Mouse (Mus musculus): ENCODE results near the gene Nkapd1. TPM values are rescaled to one million over a fixed set of nuclear protein-coding genes. Genes with fewer than 3 reads are reported as not detected.
"Not testable (repeated sequence)": the region's sequence is repeated elsewhere in the genome, so short reads cannot be mapped to it uniquely, and the experiment has no call there.

Nkapd1 gene
- polyA plus RNA-seq, 1 experiment from 2014 or later: 27.0 TPM

- no peak overlapping the region for H3K27ac ChIP-seq
- no peak for ATAC-seq (ENCODE audit: low FRiP score)
- H3K9me3 ChIP-seq: no peaks in the 10 kb centered on the region
- peaks cover 36% of the 10 kb centered on the region for H3K36me3 ChIP-seq (replicated peaks)
- H3K9ac ChIP-seq: no peak overlapping the region
- H3K4me1 ChIP-seq: no peaks in the 10 kb centered on the region
- H3K4me2 ChIP-seq: no peak overlapping the region
- no peaks in the 10 kb centered on the region for H3K27me3 ChIP-seq
- no peak overlapping the region for H3K4me3 ChIP-seq (replicated peaks)
- WGBS: 92% methylated on average over 6 of the region's 6 CpGs
Measured at GRCm38 (mm10) chr9:50632016-50632688, 14.9 kb upstream of the Nkapd1 start.

- not testable (repeated sequence) for H3K9ac ChIP-seq; H3K4me3 ChIP-seq (replicated peaks); ATAC-seq (ENCODE audit: low FRiP score); H3K4me1 ChIP-seq; H3K27me3 ChIP-seq; H3K4me2 ChIP-seq; H3K9me3 ChIP-seq; H3K27ac ChIP-seq
- 90% methylated on average over 6 of the region's 8 CpGs for WGBS
- H3K36me3 ChIP-seq (replicated peaks): peaks cover 25% of the 10 kb centered on the region
Measured at GRCm38 (mm10) chr9:50630903-50631302, 13.6 kb upstream of the Nkapd1 start.

- H3K9me3 ChIP-seq: no peaks in the 10 kb centered on the region
- 67% methylated on average over 9 of the region's 9 CpGs for WGBS
- H3K9ac ChIP-seq: no peak overlapping the region; the same call in 1 of the 2 replicates
- H3K4me2 ChIP-seq: peak overlapping the region; percentile 76
- no peak for ATAC-seq (ENCODE audit: low FRiP score)
- peaks cover 14% of the 10 kb centered on the region for H3K4me1 ChIP-seq
- no peak overlapping the region for H3K27ac ChIP-seq
- H3K27me3 ChIP-seq: no peaks in the 10 kb centered on the region
- peaks cover 24% of the 10 kb centered on the region for H3K36me3 ChIP-seq (replicated peaks)
- H3K4me3 ChIP-seq (replicated peaks): peak overlapping the region; percentile 98
Measured at GRCm38 (mm10) chr9:50617794-50618330, 598 bp upstream of the Nkapd1 start.

GRCm38 (mm10) chr9:50616161-50616560 is 1.1 kb downstream of the Nkapd1 start:
- Histone ChIP-seq H3K9ac (peak overlapping the region; percentile 98), H3K27ac (no peak overlapping the region), H3K36me3 (replicated peaks) (peaks cover 39% of the 10 kb centered on the region), H3K4me1 (peaks cover 14% of the 10 kb centered on the region), H3K9me3 (no peaks in the 10 kb centered on the region), H3K4me2 (peak overlapping the region; percentile 76), H3K4me3 (replicated peaks) (peak overlapping the region; percentile 98), H3K27me3 (no peaks in the 10 kb centered on the region)
- ATAC-seq (ENCODE audit: low FRiP score): no peak
- 47% methylated on average over 11 of the region's 11 CpGs for WGBS

- no peak for ATAC-seq (ENCODE audit: low FRiP score)
- peaks cover 75% of the 10 kb centered on the region for H3K36me3 ChIP-seq (replicated peaks)
- H3K4me3 ChIP-seq (replicated peaks): no peak overlapping the region
- peaks cover 10% of the 10 kb centered on the region for H3K4me1 ChIP-seq
- no peaks in the 10 kb centered on the region for H3K27me3 ChIP-seq
- H3K9ac ChIP-seq: no peak overlapping the region
- no peak overlapping the region for H3K27ac ChIP-seq
- WGBS: 92% methylated on average over 4 of the region's 4 CpGs
- H3K4me2 ChIP-seq: no peak overlapping the region
- no peaks in the 10 kb centered on the region for H3K9me3 ChIP-seq
Measured at GRCm38 (mm10) chr9:50612115-50612514, 5.1 kb downstream of the Nkapd1 start.

GRCm38 (mm10) chr9:50604338-50604737 is 12.9 kb downstream of the Nkapd1 start:
- ATAC-seq (ENCODE audit: low FRiP score): no peak
- no peaks in the 10 kb centered on the region for H3K9me3 ChIP-seq
- peak overlapping the region; percentile 86 for H3K9ac ChIP-seq
- H3K4me2 ChIP-seq: peak overlapping the region; percentile 93
- H3K4me1 ChIP-seq: peaks cover 25% of the 10 kb centered on the region
- peak overlapping the region; percentile 88 for H3K27ac ChIP-seq
- H3K36me3 ChIP-seq (replicated peaks): peaks cover 42% of the 10 kb centered on the region
- H3K27me3 ChIP-seq: no peaks in the 10 kb centered on the region
- peak overlapping the region; percentile 85 for H3K4me3 ChIP-seq (replicated peaks)
- 5% methylated on average over 6 of the region's 6 CpGs for WGBS

- peaks cover 42% of the 10 kb centered on the region for H3K36me3 ChIP-seq (replicated peaks)
- WGBS: 1% methylated on average over 24 of the region's 24 CpGs
Measured at GRCm38 (mm10) chr9:50603998-50604324, 13.3 kb downstream of the Nkapd1 start.

GRCm38 (mm10) chr9:50603189-50603997 is 13.9 kb downstream of the Nkapd1 start, which contains the start of the genes Sdhd and Timm8b:
Sdhd (minus strand) TSS chr9:50603812.
Timm8b (plus strand) TSS chr9:50603910.
- Histone ChIP-seq H3K27ac (peak within 1 kb of the TSS; percentile 88), H3K4me1 (peaks cover 25% of the 10 kb centered on the region), H3K4me2 (peak within 1 kb of the TSS; percentile 93), H3K9ac (peak within 1 kb of the TSS; percentile 86), H3K36me3 (replicated peaks) (peaks cover 44% of the 10 kb centered on the region), H3K9me3 (no peaks in the 10 kb centered on the region), H3K27me3 (no peaks in the 10 kb centered on the region), H3K4me3 (replicated peaks) (peak within 1 kb of the TSS; percentile 85)
- peak; percentile 97 for ATAC-seq (ENCODE audit: low FRiP score)
- WGBS: 2% methylated on average over 48 of the region's 48 CpGs

More at GRCm38 (mm10) chr9:50603998-50604324, 13.3 kb downstream of the Nkapd1 start:
- peaks cover 25% of the 10 kb centered on the region for H3K4me1 ChIP-seq
- H3K27ac ChIP-seq: peak overlapping the region; percentile 88
- no peaks in the 10 kb centered on the region for H3K9me3 ChIP-seq
- no peaks in the 10 kb centered on the region for H3K27me3 ChIP-seq
- peak overlapping the region; percentile 86 for H3K9ac ChIP-seq
- peak overlapping the region; percentile 93 for H3K4me2 ChIP-seq
- H3K4me3 ChIP-seq (replicated peaks): peak overlapping the region; percentile 85
- peak; percentile 90 for ATAC-seq (ENCODE audit: low FRiP score)

- no peaks in the 10 kb centered on the region for H3K9me3 ChIP-seq
- peak overlapping the region; percentile 86; the same call in 1 of the 2 replicates for H3K9ac ChIP-seq
- no peaks in the 10 kb centered on the region for H3K27me3 ChIP-seq
- peaks cover 25% of the 10 kb centered on the region for H3K4me1 ChIP-seq
- peak overlapping the region; percentile 85 for H3K4me3 ChIP-seq (replicated peaks)
- peaks cover 44% of the 10 kb centered on the region for H3K36me3 ChIP-seq (replicated peaks)
- H3K4me2 ChIP-seq: peak overlapping the region; percentile 93
- WGBS: 96% methylated on average over 7 of the region's 7 CpGs
- H3K27ac ChIP-seq: no peak overlapping the region
- no peak for ATAC-seq (ENCODE audit: low FRiP score)
Measured at GRCm38 (mm10) chr9:50602055-50602845, 15.0 kb downstream of the Nkapd1 start.

- Histone ChIP-seq H3K4me2 (no peak overlapping the region), H3K27me3 (no peaks in the 10 kb centered on the region), H3K27ac (no peak overlapping the region), H3K9ac (no peak overlapping the region), H3K4me1 (peaks cover 25% of the 10 kb centered on the region), H3K4me3 (replicated peaks) (no peak overlapping the region), H3K36me3 (replicated peaks) (peaks cover 46% of the 10 kb centered on the region), H3K9me3 (no peaks in the 10 kb centered on the region)
- 92% methylated on average over 6 of the region's 6 CpGs for WGBS
- ATAC-seq (ENCODE audit: low FRiP score): no peak
Measured at GRCm38 (mm10) chr9:50601536-50601935, 15.7 kb downstream of the Nkapd1 start.

- WGBS: 97% methylated on average over 8 of the region's 8 CpGs
- peaks cover 55% of the 10 kb centered on the region for H3K36me3 ChIP-seq (replicated peaks)
- no peaks in the 10 kb centered on the region for H3K27me3 ChIP-seq
- no peak overlapping the region for H3K27ac ChIP-seq
- H3K9me3 ChIP-seq: no peaks in the 10 kb centered on the region
- H3K4me3 ChIP-seq (replicated peaks): no peak overlapping the region
- H3K4me2 ChIP-seq: no peak overlapping the region
- no peak overlapping the region for H3K9ac ChIP-seq
- peaks cover 5% of the 10 kb centered on the region for H3K4me1 ChIP-seq
- no peak for ATAC-seq (ENCODE audit: low FRiP score)
Measured at GRCm38 (mm10) chr9:50596973-50597372, 20.3 kb downstream of the Nkapd1 start.

Measured in forebrain, embryonic 12.5 days (tissue).